Mouse (Mus musculus) brown adipose tissue, adult 24 weeks (tissue): ENCODE data around the gene Hist1h4h. TPM values are rescaled to one million over a fixed set of nuclear protein-coding genes. Genes with fewer than 3 reads are reported as not detected.
A peak's percentile ranks its signal among the peaks of the same experiment; 100 is the strongest.

Source experiments
- H3K27ac ChIP-seq: fragments of 200-500 bp; replicated peaks from 2 replicates; pipeline ENCODE4 v1.5.1; 2012; ENCODE audit warnings: low read depth, mild to moderate bottlenecking, low read length
- H3K4me1 ChIP-seq: fragments of 200-500 bp; 2 replicates; pipeline ENCODE4 v1.6.1; 2012; ENCODE audit warnings: low read length, mixed read lengths; ENCODE audit not compliant: control insufficient read depth, insufficient read depth, insufficient read length
- H3K4me3 ChIP-seq: fragments of 200-500 bp; 2 replicates; pipeline ENCODE4 v1.5.1; 2012; ENCODE audit warnings: low read depth, mild to moderate bottlenecking, low read length, moderate library complexity; ENCODE audit not compliant: insufficient read depth
- polyA plus RNA-seq: library from polyadenylated mRNA; stranded (reverse); fragments of >200 nt; gene quantifications from 2 replicates; pipeline ENCODE4 v1.2.4, GENCODE M21; 2012; ENCODE audit not compliant: missing spikeins, insufficient read depth, insufficient read length

Hist1h4h gene
- polyA plus RNA-seq, result 69.6 and 128 TPM in 2 replicates

DNA sequence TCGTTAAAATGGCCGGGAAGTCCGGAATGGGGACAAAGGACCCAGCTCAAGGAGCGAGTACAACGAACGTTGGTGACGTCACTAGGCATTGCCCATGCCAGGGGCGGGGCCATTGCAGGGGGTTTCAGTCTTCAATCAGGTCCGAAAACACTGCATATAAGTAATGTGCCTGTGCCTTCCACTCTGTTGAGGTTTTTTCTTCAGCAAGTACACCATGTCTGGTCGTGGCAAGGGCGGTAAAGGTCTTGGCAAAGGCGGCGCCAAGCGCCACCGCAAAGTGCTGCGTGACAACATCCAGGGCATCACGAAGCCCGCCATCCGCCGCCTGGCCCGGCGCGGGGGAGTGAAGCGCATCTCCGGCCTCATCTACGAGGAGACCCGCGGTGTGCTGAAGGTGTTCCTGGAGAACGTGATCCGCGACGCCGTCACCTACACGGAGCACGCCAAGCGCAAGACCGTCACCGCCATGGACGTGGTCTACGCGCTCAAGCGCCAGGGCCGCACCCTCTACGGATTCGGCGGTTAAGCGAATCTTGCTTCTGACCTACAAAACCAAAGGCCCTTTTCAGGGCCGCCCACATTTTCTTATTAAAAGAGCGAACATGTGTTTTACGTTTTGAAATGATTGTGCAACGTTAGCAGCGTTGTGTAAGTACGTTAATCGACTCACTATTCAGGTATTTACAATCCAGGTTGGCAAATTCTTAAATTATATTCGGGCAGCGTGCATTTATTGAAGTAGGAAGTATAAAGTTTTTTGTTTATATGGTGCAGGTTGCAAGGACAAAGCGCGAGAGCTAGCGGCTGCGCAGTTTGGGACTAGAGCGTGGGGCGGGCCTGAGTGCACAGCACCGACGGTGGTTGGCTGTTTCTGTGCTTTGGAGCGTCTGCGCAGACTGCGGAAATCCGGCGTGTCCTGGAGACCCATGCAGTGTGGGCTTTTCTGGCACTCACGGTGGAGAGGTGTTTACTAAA is at the start of gene Hist1h4h:
TSS of gene Hist1h4h (plus strand) at position 150 of the 975 bp plus-strand sequence.
- Histone ChIP-seq H3K4me1 (peaks cover 8% of the 10 kb centered on the region), H3K27ac (peak within 1 kb of the TSS; percentile 88), H3K4me3 (peak within 1 kb of the TSS; percentile 59)

DNA sequence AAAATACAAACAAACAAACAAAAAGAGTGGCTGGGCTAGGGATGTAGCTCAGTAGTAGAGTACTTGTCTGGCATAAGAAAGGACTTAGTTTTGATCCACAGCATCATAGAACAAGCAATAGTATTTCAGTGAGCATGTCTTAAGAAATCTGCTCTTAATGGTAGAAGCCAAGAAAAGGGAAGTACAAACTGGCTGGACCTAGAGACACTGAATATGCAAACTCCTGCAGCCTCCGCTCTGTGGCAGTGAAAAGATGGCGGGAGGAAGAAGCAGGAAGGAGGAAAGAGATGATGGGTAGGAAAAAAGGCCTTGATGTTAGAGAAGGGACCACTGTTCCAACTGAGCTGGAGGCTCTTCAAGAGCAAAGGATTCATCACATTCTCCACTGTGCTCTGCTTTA is 47.7 kb upstream of the Hist1h4h start:
- H3K4me1 ChIP-seq, result no peaks in the 10 kb centered on the region
- no peak overlapping the region for H3K27ac ChIP-seq

GRCm38 (mm10) chr13:23485271-23485670 is 45.6 kb upstream of the Hist1h4h start:
- H3K4me3 ChIP-seq, result no peak overlapping the region
- no peaks in the 10 kb centered on the region for H3K4me1 ChIP-seq
- H3K27ac ChIP-seq, result no peak overlapping the region

More for the DNA sequence above, 47.7 kb upstream of the Hist1h4h start:
- no peak overlapping the region for H3K4me3 ChIP-seq

- no peaks in the 10 kb centered on the region for H3K4me1 ChIP-seq
- no peak within 1 kb of the TSS for H3K27ac ChIP-seq
- 0 out of 2 replicates have a peak within 1 kb of the TSS, but pooled peaks have one; percentile 1 for H3K4me3 ChIP-seq
Observed at GRCm38 (mm10) chr13:23488400-23489322, 42.2 kb upstream of the Hist1h4h start, which contains the start of gene Btn2a2. Gene Btn2a2 (minus strand): TSS chr13:23488857.

GRCm38 (mm10) chr13:23490863-23491262 is 40.0 kb upstream of the Hist1h4h start:
- no peak overlapping the region for H3K27ac ChIP-seq
- no peaks in the 10 kb centered on the region for H3K4me1 ChIP-seq
- H3K4me3 ChIP-seq, result no peak overlapping the region

GRCm38 (mm10) chr13:23491263-23491662 is 39.6 kb upstream of the Hist1h4h start:
- H3K4me1 ChIP-seq, result no peaks in the 10 kb centered on the region
- no peak overlapping the region for H3K4me3 ChIP-seq
- no peak overlapping the region for H3K27ac ChIP-seq

DNA sequence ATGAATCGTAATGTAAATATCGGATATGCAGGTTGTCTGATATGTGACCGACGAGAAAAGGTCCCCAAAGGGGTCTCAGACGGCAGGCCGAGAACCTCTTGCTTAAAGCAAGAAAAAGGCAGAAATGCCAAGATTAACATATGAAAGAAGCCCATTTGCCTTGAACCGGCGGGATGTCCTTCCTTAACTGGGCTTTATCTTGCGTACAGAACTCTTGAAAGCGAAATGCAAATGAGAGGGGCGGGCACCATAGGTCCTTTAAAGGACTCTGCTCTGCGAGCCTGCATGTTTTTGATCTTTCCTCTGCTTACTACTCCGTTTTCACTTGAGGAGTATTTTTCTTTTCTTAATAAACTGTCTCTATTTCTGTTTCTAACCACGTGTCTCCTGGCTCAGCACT is 38.9 kb upstream of the Hist1h4h start:
- H3K4me1 ChIP-seq, result no peaks in the 10 kb centered on the region
- no peak overlapping the region for H3K4me3 ChIP-seq

DNA sequence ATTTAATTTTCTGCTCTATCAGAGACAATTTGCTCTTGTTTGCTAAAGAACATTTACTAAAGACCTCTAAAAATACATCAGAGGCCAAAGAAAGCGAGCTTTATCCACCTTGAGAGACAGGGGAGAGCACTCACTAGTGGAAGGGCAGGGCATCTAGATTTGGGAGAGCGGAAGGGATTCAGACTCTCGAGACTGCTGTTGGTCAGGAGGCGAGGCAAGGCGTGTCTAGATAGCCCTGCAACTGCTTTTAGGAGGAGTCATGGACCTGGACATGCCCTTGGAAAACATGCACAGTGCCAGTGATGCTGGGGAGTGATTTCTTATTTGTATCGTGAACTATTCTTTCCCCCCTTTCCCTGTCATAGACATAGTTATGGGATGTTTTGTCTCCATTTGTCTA is 35.3 kb upstream of the Hist1h4h start:
- Histone ChIP-seq H3K4me3 (no peak overlapping the region), H3K27ac (no peak overlapping the region), H3K4me1 (no peaks in the 10 kb centered on the region)

More for the DNA sequence above, 38.9 kb upstream of the Hist1h4h start:
- H3K27ac ChIP-seq, result no peak overlapping the region

- Histone ChIP-seq H3K27ac (no peak overlapping the region), H3K4me1 (no peaks in the 10 kb centered on the region), H3K4me3 (no peak overlapping the region)
Observed at GRCm38 (mm10) chr13:23497656-23498321, 33.1 kb upstream of the Hist1h4h start.

GRCm38 (mm10) chr13:23498653-23499052 is 32.2 kb upstream of the Hist1h4h start:
- H3K4me3 ChIP-seq, result no peak overlapping the region
- H3K27ac ChIP-seq, result no peak overlapping the region
- H3K4me1 ChIP-seq, result no peaks in the 10 kb centered on the region

DNA sequence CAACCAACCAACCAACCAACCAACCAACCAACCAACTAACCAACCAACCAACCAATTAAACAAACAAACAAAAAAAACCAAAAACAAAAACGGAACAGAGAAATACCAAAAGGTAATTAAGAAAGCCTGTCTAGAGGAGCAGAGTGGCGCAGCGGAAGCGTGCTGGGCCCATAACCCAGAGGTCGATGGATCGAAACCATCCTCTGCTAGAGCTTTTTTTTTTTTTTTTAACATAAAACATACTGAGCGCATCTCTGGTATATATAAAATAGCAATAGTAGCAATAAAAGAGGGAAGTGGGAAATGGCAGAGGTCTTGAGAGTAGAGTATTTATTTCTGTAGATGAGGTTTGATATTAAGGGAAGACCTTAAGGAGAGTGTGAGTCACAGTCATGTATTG is 30.9 kb upstream of the Hist1h4h start:
- no peak overlapping the region for H3K27ac ChIP-seq
- no peaks in the 10 kb centered on the region for H3K4me1 ChIP-seq
- no peak overlapping the region for H3K4me3 ChIP-seq

DNA sequence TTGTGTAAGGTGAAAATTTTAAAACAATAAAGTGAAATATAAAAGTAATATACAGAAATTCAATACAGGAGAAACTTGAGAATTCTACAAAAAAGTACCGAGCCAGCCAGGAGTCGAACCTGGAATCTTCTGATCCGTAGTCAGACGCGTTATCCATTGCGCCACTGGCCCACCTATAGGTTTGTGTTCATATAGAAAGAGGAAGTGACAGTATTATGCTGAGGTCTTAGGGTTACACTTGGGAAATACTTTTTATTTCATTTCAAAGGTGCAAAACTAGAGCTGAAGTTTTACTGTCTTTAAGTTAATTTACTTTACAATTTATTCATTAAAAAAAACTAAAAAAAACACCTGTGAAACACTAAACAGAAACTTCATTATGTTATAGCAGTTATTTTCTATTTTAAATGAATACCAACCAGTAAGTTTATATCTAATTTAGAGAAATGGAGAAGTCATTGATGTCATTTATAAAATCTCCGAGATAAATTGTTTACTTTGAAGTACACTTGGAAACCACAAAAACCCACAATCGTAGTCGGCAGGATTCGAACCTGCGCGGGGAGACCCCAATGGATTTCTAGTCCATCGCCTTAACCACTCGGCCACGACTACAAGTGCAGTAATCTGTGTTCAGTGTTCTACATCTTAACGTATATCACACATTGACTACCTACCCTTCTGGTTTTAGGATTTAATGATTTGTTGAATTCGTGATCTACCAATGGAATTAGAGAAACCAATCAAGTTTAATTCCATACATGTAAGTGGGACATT is 30.2 kb upstream of the Hist1h4h start:
- Histone ChIP-seq H3K4me1 (no peaks in the 10 kb centered on the region), H3K4me3 (no peak overlapping the region), H3K27ac (no peak overlapping the region)

- no peak overlapping the region for H3K4me3 ChIP-seq
- no peak overlapping the region for H3K27ac ChIP-seq
- no peaks in the 10 kb centered on the region for H3K4me1 ChIP-seq
Observed at GRCm38 (mm10) chr13:23501511-23501910, 29.3 kb upstream of the Hist1h4h start.

- Histone ChIP-seq H3K4me3 (no peak overlapping the region), H3K27ac (no peak overlapping the region), H3K4me1 (no peaks in the 10 kb centered on the region)
Observed at GRCm38 (mm10) chr13:23502031-23502567, 28.8 kb upstream of the Hist1h4h start.
